Mouse (Mus musculus) spleen, adult 2 months (tissue): ENCODE data around the gene Phlda2. TPM values are rescaled to one million over a fixed set of nuclear protein-coding genes. Genes with fewer than 3 reads are reported as not detected.

ENCODE experiments used
- DNase-seq, 2 experiments: peaks; one replicate each; pipeline versions ENCODE4 v3.0.0 to v3.0.0-alpha.2; 2012 to 2021; ENCODE audit warnings: low spot score in 2 of 2, low read depth in 1 of 2
- H3K27ac ChIP-seq: fragments of 200-500 bp; 2 replicates; pipeline ENCODE4 v1.5.1; 2012; ENCODE audit warnings: low read length, inconsistent platforms; ENCODE audit not compliant: insufficient read depth
- H3K27me3 ChIP-seq: fragments of 200-500 bp; 2 replicates; pipeline ENCODE4 v1.6.1; 2012; ENCODE audit warnings: mild to moderate bottlenecking, moderate library complexity, low read length, inconsistent platforms; ENCODE audit not compliant: control insufficient read depth, insufficient read depth
- H3K36me3 ChIP-seq: fragments of 200-500 bp; 2 replicates; pipeline ENCODE4 v1.6.1; 2012; ENCODE audit warnings: mild to moderate bottlenecking, low read length, inconsistent platforms; ENCODE audit not compliant: control insufficient read depth, insufficient read depth
- H3K4me1 ChIP-seq: fragments of 200-500 bp; 2 replicates; pipeline ENCODE4 v1.6.1; 2011; ENCODE audit warnings: inconsistent platforms; ENCODE audit not compliant: control insufficient read depth, insufficient read depth, insufficient read length
- H3K4me3 ChIP-seq: fragments of 200-500 bp; 2 replicates; pipeline ENCODE4 v1.5.1; 2011; ENCODE audit warnings: mild to moderate bottlenecking, inconsistent platforms; ENCODE audit not compliant: insufficient read depth, insufficient read length; ENCODE audit errors: extremely low read depth
- CTCF ChIP-seq: fragments of 200-500 bp; IDR thresholded peaks from 2 replicates; pipeline ENCODE4 v1.5.1; 2011; ENCODE audit warnings: mild to moderate bottlenecking, inconsistent platforms; ENCODE audit not compliant: insufficient read depth, insufficient read length, insufficient replicate concordance; ENCODE audit errors: extremely low read depth
- POLR2A ChIP-seq: fragments of 200-500 bp; IDR thresholded peaks from 2 replicates; pipeline ENCODE4 v1.6.1; 2011; ENCODE audit warnings: low read depth, low read length, inconsistent platforms
- WGBS: fragments of 180-500 bp; shearing (Covaris S2); methylation state at CpG from one replicate; pipeline ENCODE4 v1.1.7; 2018; 5-methylcytosine and 5-hydroxymethylcytosine counted together
- polyA plus RNA-seq: library from polyadenylated mRNA; depleted of rRNA; stranded (reverse); fragments of >200 nt; gene quantifications from 2 replicates; pipeline ENCODE4 v1.2.3, GENCODE M21; 2012; rRNA removed

Phlda2 gene
- polyA plus RNA-seq, 1 experiment = 0.37 TPM

- Histone ChIP-seq H3K36me3 (no peaks in the 10 kb centered on the region), H3K27ac (no peak overlapping the region), H3K27me3 (peaks cover 16% of the 10 kb centered on the region), H3K4me1 (peaks cover 11% of the 10 kb centered on the region; the same call in 1 of the 2 replicates), H3K4me3 (no peak overlapping the region)
- no peak for TF ChIP-seq POLR2A
- TF ChIP-seq CTCF = no peak
- whole genome bisulfite sequencing = 46% methylated on average over 38 of the region's 38 CpGs
- DNase-seq = no peak
Measured at GRCm38 (mm10) chr7:143458963-143459331, 44.0 kb downstream of the Phlda2 start.

Other genes with a start within 250 kb of the Phlda2 start
- gene Cdkn1c, start 42.1 kb downstream of the Phlda2 start, polyA plus RNA-seq = 2.2 and 2.5 TPM in 2 replicates
- 1.7 and 2.2 TPM in 2 replicates for gene Slc22a18, start 29.4 kb downstream of the Phlda2 start, polyA plus RNA-seq
- 50.0 and 50.1 TPM in 2 replicates for gene Nap1l4, start 46.0 kb upstream of the Phlda2 start, polyA plus RNA-seq
- 12.0 and 12.2 TPM in 2 replicates for gene Cars, start 96.9 kb upstream of the Phlda2 start, polyA plus RNA-seq
- gene Tnfrsf26, start 125.6 kb upstream of the Phlda2 start, polyA plus RNA-seq = 2.9 and 3.2 TPM in 2 replicates
- gene Tnfrsf22, start 146.5 kb upstream of the Phlda2 start, polyA plus RNA-seq = 5.2 and 5.6 TPM in 2 replicates
- gene Tnfrsf23, start 182.7 kb upstream of the Phlda2 start, polyA plus RNA-seq = 0.94 and 0.99 TPM in 2 replicates